Mouse (Mus musculus) embryonic fibroblast, embryonic 13.5 days (primary cell): ENCODE measurements around the gene Ankrd52.

Source experiments
- CTCF ChIP-seq: IDR thresholded peaks from 2 replicates; pipeline ENCODE4 v1.5.1; 2011; ENCODE audit warnings: mild to moderate bottlenecking, control low read depth, low read length, moderate library complexity, borderline replicate concordance; ENCODE audit not compliant: insufficient read depth
- POLR2A ChIP-seq: IDR thresholded peaks from 2 replicates; pipeline ENCODE4 v1.6.1; 2011; ENCODE audit warnings: low read depth, mild to moderate bottlenecking, control low read depth, low read length, moderate library complexity

- TF ChIP-seq CTCF (no peak), POLR2A (no peak)
These were observed 6.3 kb upstream of the Ankrd52 start for GRCm38 (mm10) chr10:128370601-128371000.
